Mouse (Mus musculus): Measurements from ENCODE around the gene M6pr. TPM values are rescaled to one million over a fixed set of nuclear protein-coding genes. Genes with fewer than 3 reads are reported as not detected.

M6pr gene
- 297 and 332 TPM in 2 replicates for total RNA-seq (2012; rRNA removed)

DNA sequence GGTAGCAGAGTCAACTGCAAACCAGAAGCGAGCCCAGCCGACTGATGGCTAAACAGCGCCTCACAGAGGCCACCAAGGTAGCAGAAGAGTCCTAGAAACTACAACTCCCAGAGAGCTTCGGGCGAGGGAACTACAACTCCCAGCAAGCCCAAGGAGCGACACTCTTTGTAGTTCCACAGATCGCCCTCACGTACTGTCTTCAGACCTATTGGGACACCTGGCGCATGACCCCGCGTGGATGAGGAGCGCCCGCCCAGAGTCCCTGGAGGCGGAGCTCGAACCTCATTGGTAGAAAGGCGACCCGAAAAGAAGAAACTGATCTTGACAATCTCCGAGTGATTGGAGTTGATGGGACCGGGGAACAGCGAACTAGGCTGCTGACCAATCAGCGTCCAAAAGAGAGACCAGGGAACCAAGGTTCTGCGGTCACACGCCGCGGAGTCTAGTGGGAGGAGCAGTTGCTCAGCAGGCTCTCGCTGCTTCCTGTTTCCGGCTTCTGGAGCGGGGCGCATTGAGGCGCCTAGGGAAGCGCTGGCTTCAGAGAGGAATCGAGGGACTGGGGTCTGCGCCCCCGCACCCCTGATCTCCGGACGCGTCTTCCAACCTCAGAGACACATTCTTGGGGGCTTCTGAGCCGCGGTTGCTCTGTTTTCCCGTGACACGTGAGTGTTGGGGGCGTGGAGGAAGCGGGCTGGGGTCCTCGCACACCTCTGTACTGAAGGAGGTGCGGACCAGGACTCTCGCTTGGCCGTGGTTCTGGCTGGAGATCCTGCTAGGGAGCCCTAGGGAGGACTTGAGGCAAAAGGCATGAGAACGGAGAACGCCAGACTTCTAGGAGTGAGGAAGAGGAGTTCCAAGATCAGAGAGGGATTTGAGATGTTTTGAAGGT is at the start of gene M6pr:
Gene M6pr, plus strand, starts transcription at position 216 of the 889 bp plus-strand sequence.
- in situ Hi-C loops (cut with MboI; ENCODE audit: low sequenced_read_pairs in 2 of 2, unreplicated experiment in 2 of 2), result no loop called here
- peak; percentile 96 for DNase-seq (ENCODE audit: low read depth, low spot score)
- Histone ChIP-seq H3K9ac (ENCODE audit: insufficient read depth, low read depth, low read length, poor library complexity, severe bottlenecking) (peak within 1 kb of the TSS; percentile 94), H3K27ac (ENCODE audit: insufficient read depth, low read depth, low read length, poor library complexity, severe bottlenecking) (peak within 1 kb of the TSS; percentile 68), H3K36me3 (ENCODE audit: control insufficient read depth, insufficient read depth, low read length, poor library complexity, severe bottlenecking) (peaks cover 8% of the 10 kb centered on the region), H3K9me3 (ENCODE audit: control insufficient read depth, insufficient read depth, low read depth, low read length) (no peaks in the 10 kb centered on the region), H3K4me3 (ENCODE audit: insufficient read depth in 1 of 2, low read depth in 1 of 2, low read length in 2 of 2, poor library complexity in 1 of 2, severe bottlenecking in 1 of 2) (peak within 1 kb of the TSS; percentile 88 to 97), H3K4me1 (ENCODE audit: control insufficient read depth in 2 of 2, insufficient read depth in 2 of 2, low read length in 2 of 2, poor library complexity in 1 of 2) (peaks cover 0 to 3% of the 10 kb centered on the region in 2 experiments; a peak in 2 of 4 replicates)
- TF ChIP-seq ZC3H11A (IDR thresholded peaks at IDR 0.05; ENCODE audit: borderline replicate concordance, low read depth, low read length) (0 out of 2 replicates have a peak, but pooled peaks have one; percentile 5), ZNF384 (IDR thresholded peaks at IDR 0.05; ENCODE audit: low read depth, low read length) (no peak), CHD2 (IDR thresholded peaks at IDR 0.05; ENCODE audit: low read depth, low read length) (peak; percentile 68; the same call in 1 of the 2 replicates), HCFC1 (IDR thresholded peaks at IDR 0.05; ENCODE audit: borderline replicate concordance, insufficient read depth, low read length) (peak; percentile 100)

DNA sequence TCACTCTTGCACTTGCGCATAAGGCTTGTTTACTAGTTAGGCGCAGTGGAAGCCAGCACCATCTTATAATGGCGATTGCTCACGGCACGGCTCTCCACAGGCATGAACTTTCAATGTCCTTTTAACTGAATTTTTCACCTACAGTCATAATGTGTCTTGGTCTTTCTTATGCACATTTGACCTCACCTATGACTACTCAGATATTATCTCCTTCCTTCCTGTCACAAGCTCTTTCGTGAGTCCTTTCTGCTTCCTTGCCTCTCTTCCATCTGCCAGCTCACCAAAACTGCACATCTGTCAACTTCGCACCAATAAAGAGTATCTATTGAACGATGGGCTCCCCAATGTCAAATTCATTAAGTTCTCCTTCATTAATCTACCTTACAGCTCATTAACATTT is 46.0 kb upstream of the M6pr start:
- no peak overlapping the region for H3K9ac ChIP-seq (ENCODE audit: insufficient read depth, low read depth, low read length, poor library complexity, severe bottlenecking)
- H3K4me1 ChIP-seq (ENCODE audit: control insufficient read depth in 2 of 2, insufficient read depth in 2 of 2, low read length in 2 of 2, poor library complexity in 1 of 2), result no peaks in the 10 kb centered on the region
- in situ Hi-C loops (cut with MboI; ENCODE audit: low sequenced_read_pairs in 2 of 2, unreplicated experiment in 2 of 2), result no loop called here

GRCm38 (mm10) chr6:122268561-122268960 is 40.0 kb upstream of the M6pr start:
- Histone ChIP-seq H3K4me1 (ENCODE audit: control insufficient read depth in 2 of 2, insufficient read depth in 2 of 2, low read length in 2 of 2, poor library complexity in 1 of 2) (no peaks in the 10 kb centered on the region), H3K27ac (ENCODE audit: insufficient read depth, low read depth, low read length, poor library complexity, severe bottlenecking) (no peak overlapping the region), H3K9ac (ENCODE audit: insufficient read depth, low read depth, low read length, poor library complexity, severe bottlenecking) (no peak overlapping the region), H3K4me3 (ENCODE audit: insufficient read depth in 1 of 2, low read depth in 1 of 2, low read length in 2 of 2, poor library complexity in 1 of 2, severe bottlenecking in 1 of 2) (no peak overlapping the region), H3K9me3 (ENCODE audit: control insufficient read depth, insufficient read depth, low read depth, low read length) (no peaks in the 10 kb centered on the region), H3K36me3 (ENCODE audit: control insufficient read depth, insufficient read depth, low read length, poor library complexity, severe bottlenecking) (no peaks in the 10 kb centered on the region)
- TF ChIP-seq MAFK (IDR thresholded peaks at IDR 0.05; ENCODE audit: insufficient read depth, low read depth, low read length), result no peak
- TF ChIP-seq ZC3H11A (IDR thresholded peaks at IDR 0.05; ENCODE audit: borderline replicate concordance, low read depth, low read length), result no peak
- no peak for TF ChIP-seq CHD2 (IDR thresholded peaks at IDR 0.05; ENCODE audit: low read depth, low read length)
- no peak for TF ChIP-seq HCFC1 (IDR thresholded peaks at IDR 0.05; ENCODE audit: borderline replicate concordance, insufficient read depth, low read length)
- no peak for TF ChIP-seq ZNF384 (IDR thresholded peaks at IDR 0.05; ENCODE audit: low read depth, low read length)
- in situ Hi-C loops (cut with MboI; ENCODE audit: low sequenced_read_pairs in 2 of 2, unreplicated experiment in 2 of 2), result no loop called here
- DNase-seq (ENCODE audit: low read depth, low spot score), result no peak

More for the DNA sequence above, 46.0 kb upstream of the M6pr start:
- Histone ChIP-seq H3K4me3 (ENCODE audit: insufficient read depth in 1 of 2, low read depth in 1 of 2, low read length in 2 of 2, poor library complexity in 1 of 2, severe bottlenecking in 1 of 2) (no peak overlapping the region), H3K9me3 (ENCODE audit: control insufficient read depth, insufficient read depth, low read depth, low read length) (no peaks in the 10 kb centered on the region), H3K27ac (ENCODE audit: insufficient read depth, low read depth, low read length, poor library complexity, severe bottlenecking) (no peak overlapping the region), H3K36me3 (ENCODE audit: control insufficient read depth, insufficient read depth, low read length, poor library complexity, severe bottlenecking) (no peaks in the 10 kb centered on the region)
- TF ChIP-seq HCFC1 (IDR thresholded peaks at IDR 0.05; ENCODE audit: borderline replicate concordance, insufficient read depth, low read length), result no peak
- no peak for TF ChIP-seq CHD2 (IDR thresholded peaks at IDR 0.05; ENCODE audit: low read depth, low read length)
- no peak for TF ChIP-seq MAFK (IDR thresholded peaks at IDR 0.05; ENCODE audit: insufficient read depth, low read depth, low read length)
- TF ChIP-seq ZC3H11A (IDR thresholded peaks at IDR 0.05; ENCODE audit: borderline replicate concordance, low read depth, low read length), result no peak
- no peak for TF ChIP-seq ZNF384 (IDR thresholded peaks at IDR 0.05; ENCODE audit: low read depth, low read length)
- no peak for DNase-seq (ENCODE audit: low read depth, low spot score)

GRCm38 (mm10) chr6:122269170-122269569 is 39.4 kb upstream of the M6pr start:
- no peaks in the 10 kb centered on the region for H3K36me3 ChIP-seq (ENCODE audit: control insufficient read depth, insufficient read depth, low read length, poor library complexity, severe bottlenecking)
- no peak overlapping the region for H3K9ac ChIP-seq (ENCODE audit: insufficient read depth, low read depth, low read length, poor library complexity, severe bottlenecking)
- DNase-seq (ENCODE audit: low read depth, low spot score), result no peak
- TF ChIP-seq MAFK (IDR thresholded peaks at IDR 0.05; ENCODE audit: insufficient read depth, low read depth, low read length) (no peak), HCFC1 (IDR thresholded peaks at IDR 0.05; ENCODE audit: borderline replicate concordance, insufficient read depth, low read length) (no peak), ZNF384 (IDR thresholded peaks at IDR 0.05; ENCODE audit: low read depth, low read length) (no peak), ZC3H11A (IDR thresholded peaks at IDR 0.05; ENCODE audit: borderline replicate concordance, low read depth, low read length) (no peak), CHD2 (IDR thresholded peaks at IDR 0.05; ENCODE audit: low read depth, low read length) (no peak)
- no peak overlapping the region for H3K4me3 ChIP-seq (ENCODE audit: insufficient read depth in 1 of 2, low read depth in 1 of 2, low read length in 2 of 2, poor library complexity in 1 of 2, severe bottlenecking in 1 of 2)
- H3K4me1 ChIP-seq (ENCODE audit: control insufficient read depth in 2 of 2, insufficient read depth in 2 of 2, low read length in 2 of 2, poor library complexity in 1 of 2), result no peaks in the 10 kb centered on the region
- in situ Hi-C loops (cut with MboI; ENCODE audit: low sequenced_read_pairs in 2 of 2, unreplicated experiment in 2 of 2), result no loop called here
- no peaks in the 10 kb centered on the region for H3K9me3 ChIP-seq (ENCODE audit: control insufficient read depth, insufficient read depth, low read depth, low read length)
- H3K27ac ChIP-seq (ENCODE audit: insufficient read depth, low read depth, low read length, poor library complexity, severe bottlenecking), result no peak overlapping the region

Data from ES-E14 (cell line).